Mouse (Mus musculus): ENCODE data around the gene Ptprg. TPM values are rescaled to one million over a fixed set of nuclear protein-coding genes. Genes with fewer than 3 reads are reported as not detected.

Gene Ptprg
- polyA plus RNA-seq, 1 experiment from 2014 or later, result 15.8 TPM

DNA sequence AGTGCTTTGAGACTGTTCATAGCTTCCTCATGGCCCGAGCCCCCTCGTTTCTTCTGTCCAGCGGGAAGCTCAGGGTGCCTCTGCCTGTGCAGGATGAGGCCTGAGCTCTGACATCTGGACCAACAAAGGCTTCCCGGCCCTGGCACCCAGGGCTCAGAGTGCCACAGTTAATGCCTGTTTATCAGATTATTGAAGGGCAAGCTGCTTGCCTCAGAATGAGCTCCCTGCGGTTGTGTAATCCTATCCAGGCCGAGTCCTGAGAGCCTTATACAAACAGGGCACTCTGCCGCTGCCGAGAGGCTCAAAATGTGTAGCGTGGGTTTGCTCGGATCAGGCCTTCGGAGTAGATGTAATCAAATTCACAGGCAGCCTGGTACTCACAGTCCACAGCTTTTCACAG is 221.9 kb downstream of the Ptprg start:
- no peak for ATAC-seq (ENCODE audit: insufficient number of reproducible peaks, insufficient read depth, low FRiP score, low read depth)
- Histone ChIP-seq H3K36me3 (ENCODE audit: control insufficient read depth, insufficient read depth, low read length) (no peaks in the 10 kb centered on the region), H3K27me3 (ENCODE audit: control insufficient read depth, insufficient read depth, low read length) (no peaks in the 10 kb centered on the region), H3K4me1 (ENCODE audit: control insufficient read depth in 2 of 2, insufficient read depth in 2 of 2, low read length in 2 of 2) (peaks cover 22 to 41% of the 10 kb centered on the region in 2 experiments), H3K9ac (ENCODE audit: low read length) (peak overlapping the region; percentile 2; the same call in 1 of the 2 replicates), H3K9me3 (ENCODE audit: control insufficient read depth, low read length) (no peaks in the 10 kb centered on the region), H3K4me3 (ENCODE audit: control insufficient read depth in 1 of 2, insufficient read depth in 1 of 2, low read depth in 1 of 2, low read length in 2 of 2) (no peak overlapping the region), H3K4me2 (ENCODE audit: low read length) (peak overlapping the region; percentile 34), H3K27ac (replicated peaks in 1 of 2; ENCODE audit: control insufficient read depth in 1 of 2, insufficient read depth in 1 of 2, low read depth in 2 of 2, low read length in 2 of 2) (peak overlapping the region; percentile 66 to 79)
- WGBS, result 14% methylated on average over 11 of the region's 11 CpGs

DNA sequence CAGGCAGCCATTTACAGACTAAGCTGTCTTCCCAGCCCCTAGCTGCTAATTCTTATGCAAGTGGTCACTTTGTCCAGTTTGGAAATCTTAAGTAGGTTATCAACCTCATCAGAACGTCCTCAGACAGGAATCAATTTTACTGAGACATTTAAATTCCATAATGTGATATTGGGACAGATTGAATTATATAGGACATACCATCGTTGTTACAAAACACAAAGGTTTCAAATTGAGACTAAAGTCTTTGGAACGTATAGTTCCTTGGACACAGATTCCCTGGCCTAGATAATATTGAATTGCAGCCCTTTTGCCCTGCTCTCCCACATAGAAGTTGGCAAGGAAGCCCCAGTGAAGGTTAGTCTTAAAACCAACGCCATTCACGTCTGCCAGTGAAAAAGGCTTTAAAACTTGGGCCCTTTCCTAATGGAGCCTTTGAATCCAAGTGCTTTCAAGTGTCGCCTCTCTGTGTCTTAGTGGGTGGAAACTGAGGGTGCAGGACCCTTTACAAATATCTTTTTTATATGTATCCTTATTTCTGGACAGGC is 222.7 kb downstream of the Ptprg start:
- Histone ChIP-seq H3K9me3 (ENCODE audit: control insufficient read depth, low read length) (no peaks in the 10 kb centered on the region), H3K36me3 (ENCODE audit: control insufficient read depth, insufficient read depth, low read length) (no peaks in the 10 kb centered on the region), H3K4me2 (ENCODE audit: low read length) (no peak overlapping the region), H3K27me3 (ENCODE audit: control insufficient read depth, insufficient read depth, low read length) (no peaks in the 10 kb centered on the region), H3K4me3 (ENCODE audit: control insufficient read depth in 1 of 2, insufficient read depth in 1 of 2, low read depth in 1 of 2, low read length in 2 of 2) (no peak overlapping the region), H3K4me1 (ENCODE audit: control insufficient read depth in 2 of 2, insufficient read depth in 2 of 2, low read length in 2 of 2) (peaks cover 18 to 33% of the 10 kb centered on the region in 2 experiments), H3K9ac (ENCODE audit: low read length) (0 out of 2 replicates have a peak overlapping the region, but pooled peaks have one; percentile 2), H3K27ac (replicated peaks in 1 of 2; ENCODE audit: control insufficient read depth in 1 of 2, insufficient read depth in 1 of 2, low read depth in 2 of 2, low read length in 2 of 2) (peak overlapping the region in 1 of 2 experiments; percentile 66; a peak in 1 of 4 replicates)
- no peak for ATAC-seq (ENCODE audit: insufficient number of reproducible peaks, insufficient read depth, low FRiP score, low read depth)
- WGBS, result 79% methylated on average over 6 of the region's 6 CpGs

DNA sequence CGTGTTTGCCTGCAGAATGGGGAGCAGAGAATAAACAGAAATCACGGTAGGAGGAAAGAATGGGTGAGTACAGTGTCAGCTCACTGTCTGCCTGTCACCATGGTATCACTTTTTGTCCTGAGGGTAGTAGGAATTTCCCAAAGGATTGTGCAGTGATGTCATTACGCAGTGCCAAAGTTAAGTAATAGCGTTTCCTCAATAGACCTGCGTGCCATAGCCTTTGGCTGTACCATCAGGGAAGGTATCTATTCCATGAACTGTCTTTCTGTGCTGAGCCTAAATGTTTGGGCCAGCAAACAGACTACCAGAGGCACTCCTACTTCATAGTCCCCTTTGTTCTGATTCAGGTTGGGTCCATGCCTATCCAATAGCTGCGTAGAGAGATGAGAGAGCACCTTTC is 223.2 kb downstream of the Ptprg start:
- Histone ChIP-seq H3K27ac (replicated peaks in 1 of 2; ENCODE audit: control insufficient read depth in 1 of 2, insufficient read depth in 1 of 2, low read depth in 2 of 2, low read length in 2 of 2) (no peak overlapping the region), H3K9ac (ENCODE audit: low read length) (no peak overlapping the region), H3K4me1 (ENCODE audit: control insufficient read depth in 2 of 2, insufficient read depth in 2 of 2, low read length in 2 of 2) (peaks cover 17 to 27% of the 10 kb centered on the region in 2 experiments), H3K4me3 (ENCODE audit: control insufficient read depth in 1 of 2, insufficient read depth in 1 of 2, low read depth in 1 of 2, low read length in 2 of 2) (no peak overlapping the region), H3K36me3 (ENCODE audit: control insufficient read depth, insufficient read depth, low read length) (no peaks in the 10 kb centered on the region), H3K9me3 (ENCODE audit: control insufficient read depth, low read length) (no peaks in the 10 kb centered on the region), H3K4me2 (ENCODE audit: low read length) (no peak overlapping the region), H3K27me3 (ENCODE audit: control insufficient read depth, insufficient read depth, low read length) (no peaks in the 10 kb centered on the region)
- WGBS, result 85% methylated on average over 6 of the region's 6 CpGs
- ATAC-seq (ENCODE audit: insufficient number of reproducible peaks, insufficient read depth, low FRiP score, low read depth), result no peak

DNA sequence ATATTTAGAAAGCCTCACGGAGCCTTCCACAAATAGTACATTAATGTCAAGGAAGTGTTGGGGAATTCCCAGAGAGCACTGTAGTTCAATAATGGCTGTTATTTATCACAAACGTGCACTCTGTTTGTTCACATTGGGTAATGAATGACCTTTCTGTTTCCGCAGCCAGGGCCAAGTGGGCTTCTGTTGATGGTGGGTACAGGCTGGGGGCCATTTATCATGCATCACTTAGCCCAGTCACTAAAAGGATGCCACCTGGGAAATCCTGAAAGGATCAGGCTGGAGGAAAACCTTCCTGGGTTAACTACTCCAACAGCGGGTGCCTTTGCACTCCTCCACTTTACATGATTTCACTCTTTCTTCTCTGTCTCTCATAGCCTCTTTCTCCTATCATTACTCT is 237.9 kb downstream of the Ptprg start:
- Histone ChIP-seq H3K4me1 (ENCODE audit: control insufficient read depth in 2 of 2, insufficient read depth in 2 of 2, low read length in 2 of 2) (no peaks in the 10 kb centered on the region), H3K9ac (ENCODE audit: low read length) (no peak overlapping the region), H3K4me3 (ENCODE audit: control insufficient read depth in 1 of 2, insufficient read depth in 1 of 2, low read depth in 1 of 2, low read length in 2 of 2) (no peak overlapping the region), H3K4me2 (ENCODE audit: low read length) (no peak overlapping the region), H3K27ac (replicated peaks in 1 of 2; ENCODE audit: control insufficient read depth in 1 of 2, insufficient read depth in 1 of 2, low read depth in 2 of 2, low read length in 2 of 2) (no peak overlapping the region), H3K36me3 (ENCODE audit: control insufficient read depth, insufficient read depth, low read length) (no peaks in the 10 kb centered on the region), H3K9me3 (ENCODE audit: control insufficient read depth, low read length) (no peaks in the 10 kb centered on the region), H3K27me3 (ENCODE audit: control insufficient read depth, insufficient read depth, low read length) (no peaks in the 10 kb centered on the region)
- 81% methylated on average over 4 of the region's 4 CpGs for WGBS
- ATAC-seq (ENCODE audit: insufficient number of reproducible peaks, insufficient read depth, low FRiP score, low read depth), result no peak

DNA sequence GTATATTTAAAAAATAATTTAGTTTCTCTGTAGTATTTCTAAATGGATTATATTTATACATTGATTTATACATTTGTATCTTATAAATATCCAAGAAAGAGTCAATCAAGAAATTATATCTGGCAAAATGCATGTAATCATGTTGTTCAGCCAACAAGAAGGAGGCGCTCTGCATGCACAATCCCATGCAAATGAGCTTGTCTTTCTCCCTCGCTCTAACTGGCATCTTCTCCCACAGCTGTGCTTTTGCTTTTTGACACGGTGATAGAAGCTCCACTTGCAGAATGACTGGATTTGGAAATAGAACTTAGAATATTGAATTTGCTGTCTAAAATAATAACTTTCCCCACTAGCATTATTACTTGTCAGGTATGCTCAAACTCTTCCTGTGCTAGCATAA is 240.5 kb downstream of the Ptprg start:
- no peaks in the 10 kb centered on the region for H3K27me3 ChIP-seq (ENCODE audit: control insufficient read depth, insufficient read depth, low read length)
- H3K9me3 ChIP-seq (ENCODE audit: control insufficient read depth, low read length), result no peaks in the 10 kb centered on the region
- no peak for ATAC-seq (ENCODE audit: insufficient number of reproducible peaks, insufficient read depth, low FRiP score, low read depth)
- H3K36me3 ChIP-seq (ENCODE audit: control insufficient read depth, insufficient read depth, low read length), result no peaks in the 10 kb centered on the region
- H3K9ac ChIP-seq (ENCODE audit: low read length), result no peak overlapping the region
- H3K27ac ChIP-seq (replicated peaks in 1 of 2; ENCODE audit: control insufficient read depth in 1 of 2, insufficient read depth in 1 of 2, low read depth in 2 of 2, low read length in 2 of 2), result no peak overlapping the region
- H3K4me1 ChIP-seq (ENCODE audit: control insufficient read depth in 2 of 2, insufficient read depth in 2 of 2, low read length in 2 of 2), result 0 out of 4 replicates have a peak, but pooled peaks cover 0 to 2% of the 10 kb centered on the region in 2 experiments
- WGBS, result 86% methylated on average over 3 of the region's 3 CpGs
- H3K4me3 ChIP-seq (ENCODE audit: control insufficient read depth in 1 of 2, insufficient read depth in 1 of 2, low read depth in 1 of 2, low read length in 2 of 2), result no peak overlapping the region
- H3K4me2 ChIP-seq (ENCODE audit: low read length), result no peak overlapping the region

DNA sequence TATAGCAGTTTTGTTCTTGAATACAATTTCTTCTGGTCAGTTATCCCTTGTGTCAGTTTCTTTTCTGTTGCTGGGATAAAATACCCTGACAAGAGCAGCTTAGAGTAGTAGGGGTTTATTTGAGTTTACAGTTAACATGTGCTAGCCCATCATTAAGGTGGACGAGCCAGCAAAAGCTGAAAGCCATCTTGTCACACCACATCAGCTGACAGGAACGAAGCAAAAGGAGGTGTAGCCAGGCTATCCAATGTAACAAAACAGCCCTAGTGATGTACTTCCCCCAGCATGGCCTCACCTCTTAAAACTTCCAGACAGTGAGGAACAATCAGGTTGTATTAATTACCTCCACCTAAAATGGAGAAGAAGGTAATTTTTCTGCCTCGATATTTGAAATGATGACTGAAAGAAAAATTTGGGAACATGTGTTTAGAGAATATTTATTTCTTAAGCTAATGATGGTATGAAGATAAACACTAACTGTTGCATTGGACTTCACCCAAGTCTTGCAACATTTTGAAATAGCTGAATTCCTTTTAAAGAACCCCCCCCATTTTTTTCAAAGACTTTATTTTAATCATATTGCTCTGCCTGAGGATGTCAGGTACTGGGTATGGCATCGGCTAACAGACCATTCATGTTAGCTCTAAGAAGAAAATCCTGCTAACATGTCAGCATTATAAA is 249.2 kb downstream of the Ptprg start:
- Histone ChIP-seq H3K4me1 (ENCODE audit: control insufficient read depth in 2 of 2, insufficient read depth in 2 of 2, low read length in 2 of 2) (0 out of 4 replicates have a peak, but pooled peaks cover 0 to 2% of the 10 kb centered on the region in 2 experiments), H3K4me3 (ENCODE audit: control insufficient read depth in 1 of 2, insufficient read depth in 1 of 2, low read depth in 1 of 2, low read length in 2 of 2) (no peak overlapping the region), H3K27me3 (ENCODE audit: control insufficient read depth, insufficient read depth, low read length) (no peaks in the 10 kb centered on the region), H3K9ac (ENCODE audit: low read length) (no peak overlapping the region), H3K4me2 (ENCODE audit: low read length) (no peak overlapping the region), H3K36me3 (ENCODE audit: control insufficient read depth, insufficient read depth, low read length) (no peaks in the 10 kb centered on the region), H3K27ac (replicated peaks in 1 of 2; ENCODE audit: control insufficient read depth in 1 of 2, insufficient read depth in 1 of 2, low read depth in 2 of 2, low read length in 2 of 2) (no peak overlapping the region), H3K9me3 (ENCODE audit: control insufficient read depth, low read length) (no peaks in the 10 kb centered on the region)
- ATAC-seq (ENCODE audit: insufficient number of reproducible peaks, insufficient read depth, low FRiP score, low read depth), result no peak
- WGBS, result 79% methylated on average over 4 of the region's 4 CpGs

DNA sequence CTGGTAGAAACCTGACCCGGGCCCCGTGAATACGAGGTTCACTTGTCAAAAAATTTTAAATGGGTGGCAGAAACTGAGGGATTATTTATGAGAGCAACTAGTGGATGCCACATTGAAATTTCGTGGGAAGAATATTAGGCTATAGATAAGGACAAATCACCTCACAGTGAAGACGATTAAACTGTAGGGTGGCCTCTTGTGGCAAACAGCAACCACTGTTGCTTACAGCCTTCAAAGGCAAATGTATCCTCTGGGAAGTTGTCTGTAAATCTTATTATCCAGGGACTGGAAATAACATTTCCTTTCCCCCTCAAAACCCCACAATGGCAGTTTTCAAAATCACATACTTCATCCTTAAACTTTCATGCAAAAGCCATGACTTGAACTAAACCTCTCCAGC is 253.3 kb downstream of the Ptprg start:
- H3K27ac ChIP-seq (replicated peaks in 1 of 2; ENCODE audit: control insufficient read depth in 1 of 2, insufficient read depth in 1 of 2, low read depth in 2 of 2, low read length in 2 of 2), result no peak overlapping the region
- no peaks in the 10 kb centered on the region for H3K9me3 ChIP-seq (ENCODE audit: control insufficient read depth, low read length)
- no peak overlapping the region for H3K4me3 ChIP-seq (ENCODE audit: control insufficient read depth in 1 of 2, insufficient read depth in 1 of 2, low read depth in 1 of 2, low read length in 2 of 2)
- ATAC-seq (ENCODE audit: insufficient number of reproducible peaks, insufficient read depth, low FRiP score, low read depth), result no peak
- H3K4me1 ChIP-seq (ENCODE audit: control insufficient read depth in 2 of 2, insufficient read depth in 2 of 2, low read length in 2 of 2), result no peaks in the 10 kb centered on the region
- no peaks in the 10 kb centered on the region for H3K27me3 ChIP-seq (ENCODE audit: control insufficient read depth, insufficient read depth, low read length)
- no peaks in the 10 kb centered on the region for H3K36me3 ChIP-seq (ENCODE audit: control insufficient read depth, insufficient read depth, low read length)
- no peak overlapping the region for H3K4me2 ChIP-seq (ENCODE audit: low read length)
- 59% methylated on average over 5 of the region's 5 CpGs for WGBS
- H3K9ac ChIP-seq (ENCODE audit: low read length), result no peak overlapping the region
